Mouse (Mus musculus) thymus, adult 2 months (tissue): Measurements from ENCODE around the gene Slc45a3. TPM values are rescaled to one million over a fixed set of nuclear protein-coding genes. Genes with fewer than 3 reads are reported as not detected.

ENCODE experiments used
- DNase-seq: peaks from one replicate; pipeline ENCODE4 v3.0.0; 2021
- H3K27ac ChIP-seq: fragments of 200-500 bp; 2 replicates; pipeline ENCODE4 v1.5.1; 2012; ENCODE audit warnings: low read length, control low read depth; ENCODE audit not compliant: control insufficient read depth, insufficient read depth
- H3K27me3 ChIP-seq: fragments of 200-500 bp; 2 replicates; pipeline ENCODE4 v1.6.1; 2012; ENCODE audit warnings: mild to moderate bottlenecking, low read length, moderate library complexity, mixed read lengths; ENCODE audit not compliant: control insufficient read depth, insufficient read depth
- H3K36me3 ChIP-seq: fragments of 200-500 bp; 2 replicates; pipeline ENCODE4 v1.6.1; 2012; ENCODE audit warnings: mild to moderate bottlenecking, low read length, moderate library complexity; ENCODE audit not compliant: control insufficient read depth, insufficient read depth
- H3K4me1 ChIP-seq: fragments of 200-500 bp; replicated peaks from 2 replicates; pipeline ENCODE4 v1.6.1; 2012; ENCODE audit warnings: low read length; ENCODE audit not compliant: control insufficient read depth, insufficient read depth
- H3K4me3 ChIP-seq: fragments of 200-500 bp; 2 replicates; pipeline ENCODE4 v1.5.1; 2012; ENCODE audit warnings: mild to moderate bottlenecking, low read length, control low read depth, moderate library complexity; ENCODE audit not compliant: control insufficient read depth, insufficient read depth
- CTCF ChIP-seq: fragments of 200-500 bp; IDR thresholded peaks from 2 replicates; pipeline ENCODE4 v1.5.1; 2012; ENCODE audit warnings: mild to moderate bottlenecking, control low read depth, low read length, moderate library complexity, borderline replicate concordance; ENCODE audit not compliant: control insufficient read depth, poor library complexity, insufficient read depth; ENCODE audit errors: extremely low read depth
- POLR2A ChIP-seq: fragments of 200-500 bp; IDR thresholded peaks from 2 replicates; pipeline ENCODE4 v1.6.1; 2012; ENCODE audit warnings: mild to moderate bottlenecking, low read length, control low read depth, moderate library complexity; ENCODE audit not compliant: control insufficient read depth, poor library complexity, insufficient read depth; ENCODE audit errors: extremely low read depth
- WGBS: fragments of 180-500 bp; shearing (Covaris S2); methylation state at CpG from one replicate; pipeline ENCODE4 v1.1.7; 2018; 5-methylcytosine and 5-hydroxymethylcytosine counted together
- polyA plus RNA-seq: library from polyadenylated mRNA; depleted of rRNA; stranded (reverse); fragments of >200 nt; gene quantifications from 2 replicates; pipeline ENCODE4 v1.2.3, GENCODE M21; 2012

The Slc45a3 gene
- polyA plus RNA-seq, 1 experiment = 7.1 TPM

DNA sequence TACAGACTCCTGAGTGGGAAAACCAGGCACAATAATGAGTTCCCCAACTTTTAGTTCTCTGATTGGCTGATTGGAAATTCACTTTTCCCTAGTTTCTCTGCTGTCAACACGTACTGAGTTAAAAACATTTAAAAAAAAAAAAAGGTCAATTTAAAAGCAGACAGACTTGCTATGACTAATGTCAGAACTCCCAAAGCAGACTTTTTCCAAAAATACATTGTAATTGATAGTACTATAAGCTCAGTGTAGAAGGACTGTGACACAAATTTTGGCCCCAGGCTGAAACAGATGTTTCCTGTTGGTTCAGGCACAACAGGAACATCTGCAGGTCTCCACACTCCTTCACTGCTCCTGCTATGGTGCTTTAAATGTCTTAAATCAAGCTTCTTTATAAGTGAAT, 41.0 kb downstream of the Slc45a3 start:
- no peaks in the 10 kb centered on the region for H3K27me3 ChIP-seq
- DNase-seq = no peak
- no peak for TF ChIP-seq POLR2A
- TF ChIP-seq CTCF = no peak
- peaks cover 5% of the 10 kb centered on the region for H3K4me1 ChIP-seq
- 18% methylated on average over 1 of the region's 1 CpGs for WGBS
- H3K36me3 ChIP-seq = no peaks in the 10 kb centered on the region
- H3K27ac ChIP-seq = no peak overlapping the region
- no peak overlapping the region for H3K4me3 ChIP-seq

GRCm38 (mm10) chr1:132004574-132005180, 41.9 kb downstream of the Slc45a3 start:
- no peak overlapping the region; the same call in 1 of the 2 replicates for H3K27ac ChIP-seq
- WGBS = 90% methylated on average over 6 of the region's 6 CpGs
- no peaks in the 10 kb centered on the region for H3K27me3 ChIP-seq
- H3K4me3 ChIP-seq = no peak overlapping the region
- peaks cover 6% of the 10 kb centered on the region for H3K4me1 ChIP-seq
- no peak for DNase-seq
- H3K36me3 ChIP-seq = no peaks in the 10 kb centered on the region
- TF ChIP-seq POLR2A = no peak
- no peak for TF ChIP-seq CTCF

DNA sequence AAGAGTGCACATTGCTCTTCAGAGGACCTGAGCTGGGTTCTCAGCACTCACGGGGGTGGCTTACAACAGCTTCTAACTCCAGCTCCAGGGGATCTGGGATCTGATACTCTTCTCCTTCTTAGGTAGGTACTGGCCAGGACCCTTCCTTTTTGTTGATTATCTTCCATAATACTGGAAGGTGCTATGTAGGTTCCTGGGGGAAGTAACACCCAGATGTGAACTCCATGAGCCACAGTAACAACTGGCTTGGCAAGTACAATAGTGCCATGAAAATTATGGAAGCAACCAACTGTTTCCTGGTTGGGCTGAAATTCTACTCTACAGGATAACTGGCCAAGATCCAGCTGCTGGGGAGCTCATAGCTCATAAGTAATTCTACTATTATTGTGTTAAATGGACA, 42.7 kb downstream of the Slc45a3 start:
- TF ChIP-seq POLR2A (no peak), CTCF (no peak)
- no peaks in the 10 kb centered on the region for H3K36me3 ChIP-seq
- no peak overlapping the region for H3K4me3 ChIP-seq
- no peak overlapping the region for H3K27ac ChIP-seq
- 96% methylated on average over 1 of the region's 1 CpGs for WGBS
- peaks cover 10% of the 10 kb centered on the region for H3K4me1 ChIP-seq
- DNase-seq = no peak
- H3K27me3 ChIP-seq = no peaks in the 10 kb centered on the region

DNA sequence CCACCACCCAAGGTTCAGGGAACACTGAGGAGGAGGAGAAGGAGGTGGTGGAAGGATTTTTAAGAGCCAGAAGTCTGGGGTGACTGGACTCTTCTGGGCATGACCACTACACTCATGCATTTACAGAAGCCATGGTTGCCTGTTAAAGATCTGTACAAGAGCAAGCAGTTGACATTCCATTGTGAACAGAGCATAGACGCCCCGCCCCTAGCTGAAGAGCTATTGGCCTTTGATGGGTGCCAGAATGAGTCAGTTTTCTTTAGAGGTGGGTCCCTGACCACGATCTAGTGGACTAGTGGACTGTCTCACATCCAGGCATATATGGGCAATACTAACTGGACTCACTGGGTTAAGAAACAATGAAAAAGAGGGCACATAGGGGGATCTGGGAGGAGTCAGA, 43.3 kb downstream of the Slc45a3 start:
- Histone ChIP-seq H3K4me1 (peaks cover 13% of the 10 kb centered on the region), H3K27ac (no peak overlapping the region), H3K27me3 (no peaks in the 10 kb centered on the region), H3K36me3 (no peaks in the 10 kb centered on the region), H3K4me3 (no peak overlapping the region)
- DNase-seq = no peak
- 95% methylated on average over 3 of the region's 3 CpGs for WGBS
- TF ChIP-seq POLR2A = no peak
- TF ChIP-seq CTCF = no peak

DNA sequence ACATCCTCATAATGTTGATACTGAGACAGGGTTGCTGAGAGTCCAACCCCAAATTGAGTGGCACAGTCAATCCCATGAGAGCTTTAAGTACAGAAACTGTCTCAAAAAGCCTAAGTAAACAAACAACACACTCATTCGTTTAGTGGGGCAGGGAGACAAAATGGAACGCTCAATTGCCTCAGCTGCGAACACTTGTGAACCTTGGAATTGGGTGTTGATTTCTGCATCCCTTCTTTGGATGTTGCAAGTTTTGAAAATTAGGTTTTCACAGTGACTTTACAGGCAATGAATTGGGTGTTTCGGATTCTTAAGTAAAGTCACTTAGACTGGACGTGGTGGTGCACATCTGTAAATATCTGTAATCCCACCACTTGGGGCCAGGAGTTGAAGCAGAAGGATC, 44.0 kb downstream of the Slc45a3 start:
- no peak overlapping the region; the same call in 1 of the 2 replicates for H3K27ac ChIP-seq
- WGBS = 48% methylated on average over 5 of the region's 5 CpGs
- TF ChIP-seq POLR2A = no peak
- no peak for TF ChIP-seq CTCF
- no peak overlapping the region for H3K4me3 ChIP-seq
- no peaks in the 10 kb centered on the region for H3K36me3 ChIP-seq
- H3K4me1 ChIP-seq = peaks cover 16% of the 10 kb centered on the region
- no peaks in the 10 kb centered on the region for H3K27me3 ChIP-seq
- no peak for DNase-seq

DNA sequence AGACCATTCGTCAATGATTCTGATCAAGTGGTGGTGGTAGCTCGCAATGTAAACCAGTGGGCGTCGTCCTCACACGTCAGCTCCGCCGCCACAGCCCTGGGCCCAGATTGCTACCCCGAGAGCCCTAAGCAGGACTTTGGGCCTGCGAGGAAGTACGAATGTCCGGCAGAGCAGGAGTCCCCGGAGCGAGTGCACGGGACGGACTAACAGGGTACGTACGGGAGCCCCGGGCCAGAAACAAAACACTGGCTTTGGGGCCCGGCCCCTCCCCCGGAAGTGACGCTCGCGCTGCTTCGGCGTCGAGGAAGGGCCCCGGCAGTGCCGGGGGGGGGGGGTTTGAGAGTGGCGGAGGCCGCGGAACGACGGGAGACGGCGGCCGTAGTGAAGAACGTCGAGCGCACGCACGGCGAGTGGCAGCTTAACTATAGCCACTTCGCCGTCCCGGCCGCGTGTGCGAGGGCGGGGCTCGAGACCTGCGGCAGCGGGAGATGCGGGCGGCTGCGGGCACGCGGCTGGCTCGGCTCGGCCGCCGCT, 44.6 kb downstream of the Slc45a3 start, which contains the start of gene Elk4:
Gene Elk4, plus strand, starts transcription at position 326 of the 534 bp plus-strand sequence.
- H3K36me3 ChIP-seq = no peaks in the 10 kb centered on the region
- peak; percentile 89 for DNase-seq
- under 1% methylated on average over 52 of the region's 61 CpGs for WGBS
- H3K27ac ChIP-seq = peak within 1 kb of the TSS; percentile 98
- H3K27me3 ChIP-seq = no peaks in the 10 kb centered on the region
- H3K4me1 ChIP-seq = peaks cover 16% of the 10 kb centered on the region
- peak within 1 kb of the TSS; percentile 99 for H3K4me3 ChIP-seq
- TF ChIP-seq CTCF = peak; percentile 62; the same call in 1 of the 2 replicates
- TF ChIP-seq POLR2A = peak; percentile 98
